Mouse (Mus musculus) ES-E14 (cell line): ENCODE data around the gene Ipo11.

Experiments
- CHD2 ChIP-seq: IDR thresholded peaks from 2 replicates; pipeline ENCODE4 v1.6.1; 2014; ENCODE audit warnings: mild to moderate bottlenecking, low read depth, low read length, inconsistent platforms
- ZC3H11A ChIP-seq: IDR thresholded peaks from 2 replicates; pipeline ENCODE4 v1.6.1; 2012; ENCODE audit warnings: low read depth, mild to moderate bottlenecking, inconsistent platforms, low read length, borderline replicate concordance
- ZNF384 ChIP-seq: IDR thresholded peaks from 2 replicates; pipeline ENCODE4 v1.6.1; 2012; ENCODE audit warnings: low read depth, low read length, inconsistent platforms

DNA sequence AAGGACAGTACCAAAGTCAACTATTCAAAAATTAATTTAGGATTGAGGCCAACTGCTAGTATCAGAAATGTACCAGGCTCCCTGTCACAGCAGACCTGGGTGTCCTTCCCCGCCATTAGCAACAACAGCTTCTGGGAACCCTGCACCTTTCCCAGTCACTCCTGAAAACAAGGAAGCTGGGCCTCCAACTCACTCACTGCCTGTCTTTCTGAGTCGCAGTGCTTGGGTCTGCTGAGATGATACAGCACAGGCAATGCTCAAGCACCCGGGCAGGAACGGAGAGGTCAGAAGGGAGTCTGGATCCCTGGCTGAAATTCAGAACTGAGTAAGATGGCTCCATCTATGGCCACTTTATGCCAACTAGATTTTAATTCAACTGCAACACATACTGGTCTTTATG, 123.2 kb downstream of the Ipo11 start:
- TF ChIP-seq CHD2 (no peak), ZC3H11A (no peak), ZNF384 (no peak)
